Comparison of ENCODE assay signal across 9 mouse cellular contexts in genomic region chr9:106454888-106455681, GRCm38 (mm10). TPM values are rescaled to one million over a fixed set of nuclear protein-coding genes. Genes with fewer than 3 reads are reported as not detected.
DNase-seq lines count a peak whose midpoint lies in the region; ATAC-seq and TF ChIP-seq lines count a peak whose summit lies in the region.
"Had no signal": no experiment of that assay in that cellular context is flagged by ENCODE, and none has a peak within 500 bp of the region (broad histone marks: within the 10 kb centered on the region; RNA-seq: fewer than 3 reads in every experiment).

No protein-coding gene starts in this region.

- ATAC-seq in heart, embryonic 15.5 days (replicated peaks; ENCODE audit: insufficient number of reproducible peaks, insufficient read depth, low FRiP score, low read depth), result no peak
- ATAC-seq in erythroid progenitor cell, adult 5-6 weeks (replicated peaks; ENCODE audit: low FRiP score, poor library complexity, severe bottlenecking), result no peak

- peak overlapping the region; percentile 93 for H3K27ac ChIP-seq in layer of hippocampus, adult 2 months
- peak overlapping the region; percentile 91 for H3K27ac ChIP-seq in heart, embryonic 15.5 days
- peak overlapping the region; percentile 99 for H3K27ac ChIP-seq in midbrain, embryonic 10.5 days (replicated peaks)
- H3K27ac ChIP-seq: macrophage had no signal

- peak overlapping the region; percentile 72 for H3K4me3 ChIP-seq in layer of hippocampus, adult 2 months
- peak overlapping the region; percentile 76 for H3K4me3 ChIP-seq in heart, embryonic 15.5 days
- peak overlapping the region; percentile 94 for H3K4me3 ChIP-seq in midbrain, embryonic 10.5 days

- H3K36me3 ChIP-seq in heart, embryonic 15.5 days, result peaks cover 3% of the 10 kb centered on the region
- peaks cover 43% of the 10 kb centered on the region for H3K36me3 ChIP-seq in midbrain, embryonic 10.5 days

- no peak for DNase-seq in layer of hippocampus, adult 2 months (ENCODE audit: low spot score in 2 of 2)
- DNase-seq in layer of hippocampus, adult 9-10 months (ENCODE audit: low spot score), result no peak
- DNase-seq in cerebellum, postnatal 25 days, result peak; percentile 41 to 49
- DNase-seq in midbrain, embryonic 10.5 days (ENCODE audit: low spot score), result peak; percentile 80
- no peak for DNase-seq in adrenal gland, adult 8-10 months
- no peak for DNase-seq in ovary, adult 18-20 months (ENCODE audit: low spot score)

- H3K9ac ChIP-seq in heart, embryonic 15.5 days, result peak overlapping the region; percentile 79

- H3K9me3 ChIP-seq in heart, embryonic 15.5 days (replicated peaks), result no peaks in the 10 kb centered on the region
- H3K9me3 ChIP-seq in midbrain, embryonic 10.5 days (replicated peaks), result no peaks in the 10 kb centered on the region

- peak overlapping the region; percentile 95 for H3K4me2 ChIP-seq in heart, embryonic 15.5 days

- WGBS in heart, embryonic 15.5 days, result 3% methylated on average over 17 of the region's 17 CpGs
- WGBS in midbrain, embryonic 10.5 days, result 2% methylated on average over 17 of the region's 17 CpGs

- peaks cover 71% of the 10 kb centered on the region for H3K4me1 ChIP-seq in heart, embryonic 15.5 days (replicated peaks)
- peaks cover 94% of the 10 kb centered on the region for H3K4me1 ChIP-seq in midbrain, embryonic 10.5 days

- TF ChIP-seq CTCF in layer of hippocampus, adult 2 months (conservative IDR thresholded peaks at IDR 0.05), result no peak

- H3K27me3 ChIP-seq in heart, embryonic 15.5 days, result no peaks in the 10 kb centered on the region
- H3K27me3 ChIP-seq in midbrain, embryonic 10.5 days (ENCODE audit: low read depth, poor library complexity, severe bottlenecking), result peaks cover 9% of the 10 kb centered on the region; the same call in 1 of the 2 replicates

RNA-seq across cellular contexts. Expression of gene Pcbp4, which starts 2.0 kb away (rescaled TPM):
- total RNA-seq in layer of hippocampus, adult 2 months (2021), result 100 to 1,000 TPM; 187 to 205 TPM
- 61.8 and 73.2 TPM in 2 replicates for polyA plus RNA-seq in heart, embryonic 15.5 days (2015; fragmentation: Nextera tagmentation; extraction: Ambion mirVana)
- polyA plus RNA-seq in midbrain, embryonic 10.5 days (2016; fragmentation: Nextera tagmentation; extraction: Ambion mirVana), result 385 and 386 TPM in 2 replicates
- total RNA-seq in adrenal gland, adult 8-10 months (2022), result 10 to 100 TPM; 20.4 to 47.9 (median 34.8) TPM
- 9.2 TPM in 1 of 2 replicates, not detected in the other for total RNA-seq in erythroid progenitor cell, adult 5-6 weeks (2015; ENCODE audit: low replicate concordance)
- total RNA-seq in erythroid progenitor cell, adult 5-6 weeks (2017; ENCODE audit: low replicate concordance), result not detected in 2 replicates

RNA-seq across cellular contexts. Expression of gene Abhd14a, which starts 7.6 kb away (rescaled TPM):
- 10 to 100 TPM; 39.0 to 39.4 TPM for total RNA-seq in layer of hippocampus, adult 2 months (2021)
- 50.5 and 54.2 TPM in 2 replicates for polyA plus RNA-seq in heart, embryonic 15.5 days (2015; fragmentation: Nextera tagmentation; extraction: Ambion mirVana)
- polyA plus RNA-seq in midbrain, embryonic 10.5 days (2016; fragmentation: Nextera tagmentation; extraction: Ambion mirVana), result 37.7 TPM in 2 replicates
- 10 to 100 TPM; 24.8 to 32.3 (median 26.4) TPM for total RNA-seq in adrenal gland, adult 8-10 months (2022)
- 3.2 and 3.4 TPM in 2 replicates for total RNA-seq in erythroid progenitor cell, adult 5-6 weeks (2015; ENCODE audit: low replicate concordance)
- 0.77 and 2.0 TPM in 2 replicates for total RNA-seq in erythroid progenitor cell, adult 5-6 weeks (2017; ENCODE audit: low replicate concordance)

RNA-seq across cellular contexts. Expression of gene Abhd14b, which starts 7.8 kb away (rescaled TPM):
- total RNA-seq in layer of hippocampus, adult 2 months (2021), result 10 to 100 TPM; 13.9 to 17.0 TPM
- 7.0 and 11.0 TPM in 2 replicates for polyA plus RNA-seq in heart, embryonic 15.5 days (2015; fragmentation: Nextera tagmentation; extraction: Ambion mirVana)
- 5.2 TPM in 2 replicates for polyA plus RNA-seq in midbrain, embryonic 10.5 days (2016; fragmentation: Nextera tagmentation; extraction: Ambion mirVana)
- 10 to 100 TPM; 46.4 to 65.7 (median 49.1) TPM for total RNA-seq in adrenal gland, adult 8-10 months (2022)
- 1.3 TPM in 1 of 2 replicates, not detected in the other for total RNA-seq in erythroid progenitor cell, adult 5-6 weeks (2015; ENCODE audit: low replicate concordance)
- 0.91 TPM in 1 of 2 replicates, not detected in the other for total RNA-seq in erythroid progenitor cell, adult 5-6 weeks (2017; ENCODE audit: low replicate concordance)

RNA-seq across cellular contexts. Expression of gene Gpr62, which starts 10.7 kb away (rescaled TPM):
- 10 to 100 TPM; 11.6 to 12.4 TPM for total RNA-seq in layer of hippocampus, adult 2 months (2021)
- polyA plus RNA-seq in heart, embryonic 15.5 days (2015; fragmentation: Nextera tagmentation; extraction: Ambion mirVana), result 0.10 and 0.14 TPM in 2 replicates
- 0.11 and 0.15 TPM in 2 replicates for polyA plus RNA-seq in midbrain, embryonic 10.5 days (2016; fragmentation: Nextera tagmentation; extraction: Ambion mirVana)
- under 1 TPM; 0.28 to 0.62 (median 0.46) TPM for total RNA-seq in adrenal gland, adult 8-10 months (2022)
- total RNA-seq in erythroid progenitor cell, adult 5-6 weeks (2015; ENCODE audit: low replicate concordance), result not detected in 2 replicates
- total RNA-seq in erythroid progenitor cell, adult 5-6 weeks (2017; ENCODE audit: low replicate concordance), result not detected in 2 replicates
- polyA plus RNA-seq: macrophage had no signal

RNA-seq across cellular contexts. Expression of gene Acy1, which starts 17.0 kb away (rescaled TPM):
- total RNA-seq in layer of hippocampus, adult 2 months (2021), result 10 to 100 TPM; 15.5 to 16.1 TPM
- polyA plus RNA-seq in heart, embryonic 15.5 days (2015; fragmentation: Nextera tagmentation; extraction: Ambion mirVana), result 25.1 and 28.6 TPM in 2 replicates
- 39.3 and 42.6 TPM in 2 replicates for polyA plus RNA-seq in midbrain, embryonic 10.5 days (2016; fragmentation: Nextera tagmentation; extraction: Ambion mirVana)
- 10 to 100 TPM; 15.4 to 21.4 (median 18.2) TPM for total RNA-seq in adrenal gland, adult 8-10 months (2022)
- total RNA-seq in erythroid progenitor cell, adult 5-6 weeks (2015; ENCODE audit: low replicate concordance), result 2.9 TPM in 1 of 2 replicates, not detected in the other
- 0.30 and 0.39 TPM in 2 replicates for total RNA-seq in erythroid progenitor cell, adult 5-6 weeks (2017; ENCODE audit: low replicate concordance)

Comparison
In these comparisons a context has a peak if more than half of its experiments do, and no peak if none do; other contexts are left out.
1. DNase-seq: peak in cerebellum, postnatal 25 days (2 of 2) and midbrain, embryonic 10.5 days (single experiment); none in layer of hippocampus, adult 2 months (0 of 2), layer of hippocampus, adult 9-10 months (single experiment), adrenal gland, adult 8-10 months (single experiment) and ovary, adult 18-20 months (single experiment).
2. RNA of gene Abhd14a, which starts 7.6 kb away (total RNA-seq): 39.0 to 39.4 TPM in layer of hippocampus, adult 2 months and 24.8 to 32.3 TPM in adrenal gland, adult 8-10 months; 0.77 to 3.4 TPM in erythroid progenitor cell, adult 5-6 weeks; every median in the first group is over 4 times any median in the second.
3. RNA of gene Abhd14b, which starts 7.8 kb away (total RNA-seq): 46.4 to 65.7 TPM in adrenal gland, adult 8-10 months and 13.9 to 17.0 TPM in layer of hippocampus, adult 2 months; 0.91 to 1.3 TPM in erythroid progenitor cell, adult 5-6 weeks; every median in the first group is over 4 times any median in the second.
4. Peak in every context shown above with its lines, with median percentiles within 50 percentile points of each other: H3K27ac ChIP-seq and H3K4me3 ChIP-seq.